Mouse (Mus musculus): ENCODE data around the gene Myrip.

- TF ChIP-seq POLR2A (IDR thresholded peaks at IDR 0.05; ENCODE audit: extremely low read depth, insufficient read depth, low read length) (no peak), CTCF (IDR thresholded peaks at IDR 0.05; ENCODE audit: extremely low read depth, insufficient read depth, low read length) (no peak)
Measured at GRCm38 (mm10) chr9:120491509-120491908, 190.2 kb downstream of the Myrip start.

All from cortical plate, adult 2 months (tissue).